Comparison of ENCODE assay signal across 12 mouse cellular contexts in the genomic region with DNA sequence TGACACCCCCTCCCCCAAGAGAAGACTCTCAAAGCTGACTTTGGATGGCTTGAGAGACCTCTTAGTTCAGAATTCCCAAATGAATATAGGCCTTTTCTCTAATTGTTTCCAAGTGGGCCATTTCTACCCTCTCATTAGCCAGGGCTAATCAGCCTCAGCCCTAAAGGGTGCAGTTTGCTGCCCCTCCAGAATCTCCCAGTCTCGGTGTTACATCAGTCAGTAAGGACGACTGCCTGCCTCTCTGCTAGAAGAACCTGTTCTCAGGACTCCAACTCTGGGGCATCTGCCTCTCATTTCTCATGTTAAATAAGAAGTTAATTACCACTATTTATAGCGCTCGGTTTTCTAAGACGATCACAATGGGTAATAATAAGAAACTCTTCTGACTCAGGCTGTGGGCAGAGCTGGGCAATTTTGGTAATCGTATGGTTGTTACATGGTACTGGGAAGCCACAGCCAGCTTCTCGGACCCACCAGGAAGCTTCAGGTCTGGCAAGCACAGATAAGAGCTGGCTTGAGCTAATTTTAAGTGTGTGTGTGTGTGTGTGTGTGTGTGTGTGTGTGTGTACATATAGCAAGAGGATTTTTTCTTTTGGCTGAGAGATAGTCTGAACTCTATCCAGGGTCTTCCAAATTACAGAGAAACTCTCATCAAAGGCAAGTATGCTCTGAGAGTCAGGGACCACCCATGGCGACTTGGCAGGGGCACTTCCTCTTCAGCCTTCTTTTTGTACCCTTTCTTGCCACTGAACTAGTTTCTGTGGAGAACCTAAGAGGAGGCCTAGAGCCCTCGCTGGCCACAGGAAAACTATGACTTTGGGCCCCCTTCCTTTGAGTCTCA.
DNase-seq lines count a peak whose midpoint lies in the region; ATAC-seq and TF ChIP-seq lines count a peak whose summit lies in the region.
"Had no signal": no experiment of that assay in that cellular context is flagged by ENCODE, and none has a peak within 500 bp of the region (broad histone marks: within the 10 kb centered on the region; RNA-seq: fewer than 3 reads in every experiment).

No protein-coding gene starts in this region.

- H3K9ac ChIP-seq in lung, embryonic 14.5 days = 0 out of 2 replicates have a peak overlapping the region, but pooled peaks have one; percentile 20
- no peak overlapping the region for H3K9ac ChIP-seq in liver, embryonic 15.5 days
- no peak overlapping the region for H3K9ac ChIP-seq in kidney, embryonic 15.5 days
- H3K9ac ChIP-seq: heart, embryonic 15.5 days had no signal

- 43% methylated on average over 9 of the region's 9 CpGs for WGBS in cerebellum, adult 2 months
- WGBS in lung, embryonic 14.5 days = 36% methylated on average over 9 of the region's 9 CpGs
- 48% methylated on average over 9 of the region's 9 CpGs for WGBS in lung, adult 2 months
- 14% methylated on average over 9 of the region's 9 CpGs for WGBS in liver, embryonic 15.5 days (ENCODE audit: insufficient replicate concordance)
- 35% methylated on average over 9 of the region's 9 CpGs for WGBS in kidney, embryonic 15.5 days

- TF ChIP-seq CTCF in cerebellum, adult 2 months (IDR thresholded peaks at IDR 0.05; ENCODE audit: borderline replicate concordance, insufficient read depth, low read depth, low read length) = no peak
- no peak for TF ChIP-seq CTCF in lung, embryonic 14.5 days (IDR thresholded peaks at IDR 0.05; ENCODE audit: low read depth)
- TF ChIP-seq CTCF in lung, adult 2 months (IDR thresholded peaks at IDR 0.05; ENCODE audit: insufficient read depth, low read length) = no peak

- DNase-seq in cerebellum, postnatal 14 days = peak; percentile 35 to 55
- no peak for DNase-seq in cerebellum, adult 2 months
- peak; percentile 80 for DNase-seq in lung, embryonic 14.5 days
- DNase-seq in lung, adult 2 months = no peak
- DNase-seq in c-Kit-negative CD71-positive TER-119-positive erythroid progenitor cells, embryonic 14.5 days (ENCODE audit: low read depth, low spot score) = peak; percentile 49
- no peak for DNase-seq in layer of hippocampus, adult 8-10 months (ENCODE audit: low spot score in 2 of 2)
- DNase-seq: cerebellum, adult 9-11 months; right cerebral cortex, adult 18-20 months had no signal

- H3K4me3 ChIP-seq in cerebellum, adult 2 months (replicated peaks; ENCODE audit: insufficient read depth, low read depth, low read length) = no peak overlapping the region
- H3K4me3 ChIP-seq in lung, embryonic 14.5 days (ENCODE audit: low read depth, low read length) = no peak overlapping the region
- H3K4me3 ChIP-seq in lung, adult 2 months (replicated peaks; ENCODE audit: extremely low read depth, low read depth, low read length) = no peak overlapping the region
- no peak overlapping the region for H3K4me3 ChIP-seq in liver, embryonic 15.5 days (replicated peaks)
- no peak overlapping the region for H3K4me3 ChIP-seq in kidney, embryonic 15.5 days (replicated peaks)
- H3K4me3 ChIP-seq: heart, embryonic 15.5 days had no signal

- H3K27ac ChIP-seq in cerebellum, adult 2 months (ENCODE audit: insufficient read depth, low read length) = no peak overlapping the region
- H3K27ac ChIP-seq in lung, embryonic 14.5 days (ENCODE audit: low read depth) = peak overlapping the region; percentile 67
- H3K27ac ChIP-seq in liver, embryonic 15.5 days (replicated peaks) = peak overlapping the region; percentile 33; the same call in 1 of the 2 replicates
- H3K27ac ChIP-seq in kidney, embryonic 15.5 days = no peak overlapping the region
- H3K27ac ChIP-seq: heart, embryonic 15.5 days; kidney, postnatal 0 days had no signal

- H3K4me1 ChIP-seq in cerebellum, adult 2 months (ENCODE audit: control insufficient read depth, insufficient read depth, low read length) = no peaks in the 10 kb centered on the region
- H3K4me1 ChIP-seq in lung, embryonic 14.5 days (ENCODE audit: insufficient read depth) = peaks cover 15% of the 10 kb centered on the region
- H3K4me1 ChIP-seq in lung, adult 2 months (ENCODE audit: control insufficient read depth, insufficient read depth, low read length) = no peaks in the 10 kb centered on the region
- peaks cover 44% of the 10 kb centered on the region for H3K4me1 ChIP-seq in liver, embryonic 15.5 days (replicated peaks)
- H3K4me1 ChIP-seq in kidney, embryonic 15.5 days = peaks cover 11% of the 10 kb centered on the region; the same call in 1 of the 2 replicates

- TF ChIP-seq POLR2A in cerebellum, adult 2 months (IDR thresholded peaks at IDR 0.05; ENCODE audit: borderline replicate concordance, insufficient read depth, low read length) = no peak
- no peak for TF ChIP-seq POLR2A in lung, adult 2 months (IDR thresholded peaks at IDR 0.05; ENCODE audit: borderline replicate concordance, extremely low read depth, low read depth, low read length)

- H3K27me3 ChIP-seq in cerebellum, adult 2 months (ENCODE audit: control insufficient read depth, insufficient read depth, low read length) = no peaks in the 10 kb centered on the region
- no peaks in the 10 kb centered on the region for H3K27me3 ChIP-seq in lung, embryonic 14.5 days (ENCODE audit: insufficient read depth, low read length)
- H3K27me3 ChIP-seq in liver, embryonic 15.5 days = no peaks in the 10 kb centered on the region
- peaks cover 3% of the 10 kb centered on the region; the same call in 1 of the 2 replicates for H3K27me3 ChIP-seq in kidney, embryonic 15.5 days

- no peaks in the 10 kb centered on the region for H3K36me3 ChIP-seq in lung, embryonic 14.5 days (ENCODE audit: insufficient read depth)
- H3K36me3 ChIP-seq in liver, embryonic 15.5 days (replicated peaks) = no peaks in the 10 kb centered on the region
- H3K36me3 ChIP-seq in kidney, embryonic 15.5 days = no peaks in the 10 kb centered on the region
- H3K36me3 ChIP-seq: heart, embryonic 15.5 days had no signal

- no peaks in the 10 kb centered on the region for H3K9me3 ChIP-seq in lung, embryonic 14.5 days (ENCODE audit: low read depth, low read length)
- H3K9me3 ChIP-seq in liver, embryonic 15.5 days (replicated peaks) = no peaks in the 10 kb centered on the region
- H3K9me3 ChIP-seq in kidney, embryonic 15.5 days (replicated peaks) = no peaks in the 10 kb centered on the region
- H3K9me3 ChIP-seq: heart, embryonic 15.5 days had no signal

- ATAC-seq in lung, embryonic 14.5 days (ENCODE audit: insufficient read depth) = peak; percentile 74
- ATAC-seq in liver, embryonic 15.5 days (ENCODE audit: insufficient read depth) = peak; percentile 86
- ATAC-seq in kidney, embryonic 15.5 days (replicated peaks; ENCODE audit: low FRiP score) = no peak

- H3K4me2 ChIP-seq in lung, embryonic 14.5 days = no peak overlapping the region
- peak overlapping the region; percentile 13 for H3K4me2 ChIP-seq in liver, embryonic 15.5 days
- no peak overlapping the region for H3K4me2 ChIP-seq in kidney, embryonic 15.5 days
- H3K4me2 ChIP-seq: heart, embryonic 15.5 days had no signal

Comparison
In these comparisons a context has a peak if more than half of its experiments do, and no peak if none do; other contexts are left out.
1. DNase-seq: peak in cerebellum, postnatal 14 days (2 of 2), lung, embryonic 14.5 days (single experiment) and c-Kit-negative CD71-positive TER-119-positive erythroid progenitor cells, embryonic 14.5 days (single experiment); none in cerebellum, adult 2 months (0 of 2), lung, adult 2 months (single experiment) and layer of hippocampus, adult 8-10 months (0 of 2).
2. H3K27ac ChIP-seq: peak in lung, embryonic 14.5 days (single experiment) and liver, embryonic 15.5 days (single experiment); none in cerebellum, adult 2 months (single experiment) and kidney, embryonic 15.5 days (single experiment).